Mouse (Mus musculus) liver, postnatal 0 days (tissue): ENCODE measurements around the gene Ppp1r3c.

Experiments used
- CTCF ChIP-seq: sonication (generic); IDR thresholded peaks from 2 replicates; pipeline ENCODE4 v1.5.1; 2016; ENCODE audit warnings: antibody characterized with exemption, low read depth
- EP300 ChIP-seq: IDR thresholded peaks from 2 replicates; pipeline ENCODE4 v1.6.1; 2016; ENCODE audit warnings: antibody characterized with exemption, low read depth, mild to moderate bottlenecking

GRCm38 (mm10) chr19:36713092-36713491 is 23.4 kb downstream of the Ppp1r3c start:
- TF ChIP-seq CTCF (no peak), EP300 (no peak)
